Mouse (Mus musculus) bone marrow macrophage, adult 2 months (primary cell): Measurements from ENCODE around the gene Fam227a.

ENCODE experiments used
- CTCF ChIP-seq: IDR thresholded peaks from 2 replicates; pipeline ENCODE4 v1.5.1; 2012; ENCODE audit warnings: low read depth, mild to moderate bottlenecking, low read length, moderate library complexity
- POLR2A ChIP-seq: IDR thresholded peaks from 2 replicates; pipeline ENCODE4 v1.6.1; 2012; ENCODE audit warnings: mild to moderate bottlenecking, low read depth, low read length, borderline replicate concordance

DNA sequence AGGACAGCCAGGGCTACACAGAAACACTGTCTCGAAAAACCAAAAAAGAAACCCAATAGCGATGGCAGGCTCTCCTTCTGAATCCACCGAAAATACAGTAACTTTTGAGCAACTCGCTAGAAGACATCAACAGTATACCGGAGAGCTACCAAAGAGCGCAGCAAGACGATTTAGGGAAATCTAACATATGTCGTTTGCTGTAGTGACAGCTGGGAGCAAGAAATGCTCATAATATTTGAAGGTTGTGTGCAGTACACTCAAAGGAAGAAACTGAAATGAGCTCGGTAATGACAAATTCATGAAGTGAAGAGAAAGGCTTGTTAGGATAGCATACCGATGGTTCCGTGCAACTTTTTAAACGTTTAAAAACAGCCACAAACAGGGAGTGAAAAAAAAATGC, 52.6 kb downstream of the Fam227a start:
- no peak for TF ChIP-seq POLR2A
- no peak for TF ChIP-seq CTCF
